33 mouse cellular contexts compared by ENCODE assay signal in the genomic region with DNA sequence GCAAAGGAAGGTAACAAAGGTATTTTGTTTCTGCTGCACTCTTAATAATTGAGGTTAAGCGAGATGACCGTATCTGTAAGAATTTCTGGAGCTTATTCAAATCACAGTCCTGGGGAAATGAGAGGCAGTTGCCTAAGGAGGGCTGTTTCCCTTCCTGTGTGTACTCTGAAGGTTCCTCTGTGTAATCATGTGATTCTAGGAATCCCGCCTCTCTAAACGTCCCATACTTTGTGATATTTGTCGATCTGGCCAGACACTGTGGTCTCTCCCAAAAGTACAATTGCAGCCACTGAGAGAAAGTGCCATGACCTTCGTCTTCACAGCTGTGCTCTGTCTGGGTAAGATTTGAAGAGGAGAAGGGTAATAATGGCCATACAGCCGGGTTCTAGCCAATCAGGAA. TPM values are rescaled to one million over a fixed set of nuclear protein-coding genes. Genes with fewer than 3 reads are reported as not detected.
DNase-seq lines count a peak whose midpoint lies in the region; ATAC-seq and TF ChIP-seq lines count a peak whose summit lies in the region.
"Had no signal": no experiment of that assay in that cellular context is flagged by ENCODE, and none has a peak within 500 bp of the region (broad histone marks: within the 10 kb centered on the region; RNA-seq: fewer than 3 reads in every experiment).

Lilra5 (plus strand) TSS at position 301 of the 400 bp plus-strand sequence.

- no peak within 1 kb of the TSS for H3K4me3 ChIP-seq in heart, adult 2 months
- H3K4me3 ChIP-seq in liver, embryonic 13.5 days (replicated peaks), result no peak within 1 kb of the TSS
- H3K4me3 ChIP-seq in liver, embryonic 11.5 days (ENCODE audit: low read depth, low read length), result no peak within 1 kb of the TSS
- H3K4me3 ChIP-seq: erythroblast, embryonic 14.5 days; layer of hippocampus, adult 2 months; left cerebral cortex, adult 2 months; limb, embryonic 13.5 days; megakaryocyte, embryonic 14.5 days; midbrain, embryonic 12.5 days; neural tube, embryonic 13.5 days had no signal

- no peaks in the 10 kb centered on the region for H3K79me2 ChIP-seq in heart, adult 2 months (replicated peaks; ENCODE audit: control insufficient read depth, insufficient read depth, low read length)

- TF ChIP-seq POLR2A in heart, adult 2 months (IDR thresholded peaks at IDR 0.05; ENCODE audit: insufficient read depth, low read depth, low read length), result no peak

- H3K4me1 ChIP-seq in heart, adult 2 months (ENCODE audit: control insufficient read depth, insufficient read depth, low read length), result no peaks in the 10 kb centered on the region
- no peaks in the 10 kb centered on the region for H3K4me1 ChIP-seq in liver, embryonic 13.5 days (replicated peaks)
- H3K4me1 ChIP-seq in liver, embryonic 11.5 days (replicated peaks; ENCODE audit: control insufficient read depth, insufficient read depth, low read length), result no peaks in the 10 kb centered on the region
- H3K4me1 ChIP-seq: limb, embryonic 13.5 days; midbrain, embryonic 12.5 days; neural tube, embryonic 13.5 days had no signal

- H3K27me3 ChIP-seq in heart, adult 2 months (ENCODE audit: control insufficient read depth, insufficient read depth, low read length), result no peaks in the 10 kb centered on the region
- H3K27me3 ChIP-seq in liver, embryonic 13.5 days, result no peaks in the 10 kb centered on the region
- H3K27me3 ChIP-seq in liver, embryonic 11.5 days (replicated peaks; ENCODE audit: control insufficient read depth, insufficient read depth, low read length), result no peaks in the 10 kb centered on the region
- H3K27me3 ChIP-seq: limb, embryonic 13.5 days; midbrain, embryonic 12.5 days; neural tube, embryonic 13.5 days had no signal

- H3K9ac ChIP-seq in heart, adult 2 months (ENCODE audit: low read depth, low read length), result no peak within 1 kb of the TSS
- no peak within 1 kb of the TSS for H3K9ac ChIP-seq in liver, embryonic 13.5 days
- no peak within 1 kb of the TSS for H3K9ac ChIP-seq in liver, embryonic 11.5 days (ENCODE audit: low read depth, low read length)
- H3K9ac ChIP-seq: hindbrain, embryonic 14.5 days; limb, embryonic 13.5 days; midbrain, embryonic 12.5 days; neural tube, embryonic 13.5 days had no signal

- H3K36me3 ChIP-seq in heart, adult 2 months (ENCODE audit: control insufficient read depth, insufficient read depth, low read length), result no peaks in the 10 kb centered on the region
- no peaks in the 10 kb centered on the region for H3K36me3 ChIP-seq in liver, embryonic 13.5 days
- H3K36me3 ChIP-seq in liver, embryonic 11.5 days (ENCODE audit: control insufficient read depth, insufficient read depth, low read length), result no peaks in the 10 kb centered on the region
- H3K36me3 ChIP-seq: G1E; limb, embryonic 13.5 days; midbrain, embryonic 12.5 days; neural tube, embryonic 13.5 days had no signal

- H3K4me2 ChIP-seq in liver, embryonic 13.5 days, result no peak within 1 kb of the TSS
- no peak within 1 kb of the TSS for H3K4me2 ChIP-seq in liver, embryonic 11.5 days
- H3K4me2 ChIP-seq: heart, embryonic 11.5 days; hindbrain, embryonic 14.5 days; limb, embryonic 13.5 days; midbrain, embryonic 12.5 days; neural tube, embryonic 13.5 days had no signal

- intact Hi-C loops in heart, adult 2 months (cut with DNase I), result no loop called here

- TF ChIP-seq EP300 in heart, adult 2 months (IDR thresholded peaks at IDR 0.05; ENCODE audit: insufficient read depth, low read depth, low read length), result no peak

- peak; percentile 89 for DNase-seq in heart, adult 11 months
- no peak for DNase-seq in heart, adult 2 months
- DNase-seq in liver, embryonic 13.5 days, result no peak
- no peak for DNase-seq in liver, embryonic 11.5 days (ENCODE audit: low spot score)
- DNase-seq in 3T3-L1 (ENCODE audit: low read depth, low spot score), result peak; percentile 3
- DNase-seq in frontal cortex, postnatal 14 days (ENCODE audit: low spot score in 2 of 2), result no peak
- DNase-seq: adrenal gland, postnatal 14 days; cerebellum, adult 18-20 months; cerebellum, postnatal 10 days; kidney, postnatal 25 days; right cerebral cortex, postnatal 4 days had no signal

- no peaks in the 10 kb centered on the region for H3K9me3 ChIP-seq in liver, embryonic 13.5 days (replicated peaks)
- no peaks in the 10 kb centered on the region for H3K9me3 ChIP-seq in liver, embryonic 11.5 days (ENCODE audit: control insufficient read depth, low read length)
- H3K9me3 ChIP-seq: G1E; limb, embryonic 13.5 days; megakaryocyte, embryonic 14.5 days; midbrain, embryonic 12.5 days; neural tube, embryonic 13.5 days had no signal

- 56% methylated on average over 7 of the region's 7 CpGs for WGBS in heart, adult 2 months
- WGBS in liver, embryonic 13.5 days (ENCODE audit: insufficient replicate concordance), result 62% methylated on average over 7 of the region's 7 CpGs
- 70% methylated on average over 7 of the region's 7 CpGs for WGBS in liver, embryonic 11.5 days

- no peak for ATAC-seq in liver, embryonic 13.5 days (ENCODE audit: low read depth)
- no peak for ATAC-seq in liver, embryonic 11.5 days (replicated peaks; ENCODE audit: low FRiP score)
- ATAC-seq in monocyte, adult 5-6 weeks (replicated peaks; ENCODE audit: insufficient number of reproducible peaks, low FRiP score, low TSS enrichment, poor library complexity, severe bottlenecking), result peak; percentile 44
- ATAC-seq: forebrain, embryonic 16.5 days; intestine, postnatal 0 days; Patski had no signal

- TF ChIP-seq CTCF in heart, adult 2 months (IDR thresholded peaks at IDR 0.05), result no peak

- H3K27ac ChIP-seq in heart, adult 2 months, result no peak within 1 kb of the TSS; the same call in 1 of the 2 replicates
- peak within 1 kb of the TSS; percentile 56; the same call in 1 of the 2 replicates for H3K27ac ChIP-seq in liver, embryonic 13.5 days
- H3K27ac ChIP-seq in liver, embryonic 11.5 days (ENCODE audit: low read depth, low read length), result no peak within 1 kb of the TSS
- H3K27ac ChIP-seq: hindbrain, embryonic 14.5 days; layer of hippocampus, adult 2 months; left cerebral cortex, adult 2 months; limb, embryonic 13.5 days; midbrain, embryonic 12.5 days; neural tube, embryonic 13.5 days had no signal

RNA-seq across cellular contexts. Expression of gene Lilra5, which starts in this region (rescaled TPM):
- total RNA-seq in heart, adult 2 months (2021), result 1 to 10 TPM; 1.2 to 1.4 TPM
- 1.1 and 1.3 TPM in 2 replicates for polyA plus RNA-seq in heart, adult 2 months (2012; rRNA removed)
- 0.20 and 0.43 TPM in 2 replicates for polyA plus RNA-seq in liver, embryonic 13.5 days (2015; fragmentation: Nextera tagmentation; extraction: Ambion mirVana)
- 0.12 TPM in 1 of 2 replicates, not detected in the other for polyA plus RNA-seq in liver, embryonic 11.5 days (2014; fragmentation: Nextera tagmentation; extraction: Ambion mirVana)
- 52.6 to 82.8 TPM (median 69.9 TPM) in 3 replicates for total RNA-seq in monocyte, adult 5-6 weeks (2017)
- total RNA-seq: G1E; gastrocnemius, adult 8-10 months; hematopoietic stem cell, adult 5-6 weeks; layer of hippocampus, adult 2 months; layer of hippocampus, postnatal 14 days; left cerebral cortex, adult 2 months; left cerebral cortex, postnatal 25 days; midbrain, postnatal 0 days had no signal
- polyA plus RNA-seq: embryonic facial prominence, embryonic 14.5 days; erythroblast, embryonic 14.5 days; forebrain, embryonic 11.5 days; forebrain, embryonic 16.5 days; G1E; heart, embryonic 11.5 days; kidney, embryonic 14.5 days; midbrain, embryonic 12.5 days; midbrain, postnatal 0 days; neural tube, embryonic 13.5 days; Patski had no signal

Comparison
In these comparisons a context has a peak if more than half of its experiments do, and no peak if none do; other contexts are left out.
1. RNA of gene Lilra5 (total RNA-seq): 52.6 to 82.8 TPM in monocyte, adult 5-6 weeks; 1.2 to 1.4 TPM in heart, adult 2 months; every median in the first group is over 10 times any median in the second.
2. DNase-seq: peak in heart, adult 11 months (single experiment) and 3T3-L1 (single experiment); none in heart, adult 2 months (0 of 2), liver, embryonic 13.5 days (single experiment), liver, embryonic 11.5 days (single experiment) and frontal cortex, postnatal 14 days (0 of 2).